Mouse (Mus musculus) spleen, adult 2 months (tissue): ENCODE measurements around the gene Vps13d.

Source experiments
- CTCF ChIP-seq: fragments of 200-500 bp; IDR thresholded peaks from 2 replicates; pipeline ENCODE4 v1.5.1; 2011; ENCODE audit warnings: mild to moderate bottlenecking, inconsistent platforms; ENCODE audit not compliant: insufficient read depth, insufficient read length, insufficient replicate concordance; ENCODE audit errors: extremely low read depth
- POLR2A ChIP-seq: fragments of 200-500 bp; IDR thresholded peaks from 2 replicates; pipeline ENCODE4 v1.6.1; 2011; ENCODE audit warnings: low read depth, low read length, inconsistent platforms

GRCm38 (mm10) chr4:145125463-145126220, 69.2 kb downstream of the Vps13d start:
- TF ChIP-seq POLR2A (no peak), CTCF (no peak)
